Mouse (Mus musculus) spleen, adult 2 months (tissue): ENCODE results near the gene Gm4491. TPM values are rescaled to one million over a fixed set of nuclear protein-coding genes. Genes with fewer than 3 reads are reported as not detected.

Experiments used
- DNase-seq, 2 experiments: peaks; one replicate each; pipeline versions ENCODE4 v3.0.0 to v3.0.0-alpha.2; 2012 to 2021; ENCODE audit warnings: low spot score in 2 of 2, low read depth in 1 of 2
- H3K27ac ChIP-seq: fragments of 200-500 bp; 2 replicates; pipeline ENCODE4 v1.5.1; 2012; ENCODE audit warnings: low read length, inconsistent platforms; ENCODE audit not compliant: insufficient read depth
- H3K27me3 ChIP-seq: fragments of 200-500 bp; 2 replicates; pipeline ENCODE4 v1.6.1; 2012; ENCODE audit warnings: mild to moderate bottlenecking, moderate library complexity, low read length, inconsistent platforms; ENCODE audit not compliant: control insufficient read depth, insufficient read depth
- H3K36me3 ChIP-seq: fragments of 200-500 bp; 2 replicates; pipeline ENCODE4 v1.6.1; 2012; ENCODE audit warnings: mild to moderate bottlenecking, low read length, inconsistent platforms; ENCODE audit not compliant: control insufficient read depth, insufficient read depth
- H3K4me1 ChIP-seq: fragments of 200-500 bp; 2 replicates; pipeline ENCODE4 v1.6.1; 2011; ENCODE audit warnings: inconsistent platforms; ENCODE audit not compliant: control insufficient read depth, insufficient read depth, insufficient read length
- H3K4me3 ChIP-seq: fragments of 200-500 bp; 2 replicates; pipeline ENCODE4 v1.5.1; 2011; ENCODE audit warnings: mild to moderate bottlenecking, inconsistent platforms; ENCODE audit not compliant: insufficient read depth, insufficient read length; ENCODE audit errors: extremely low read depth
- CTCF ChIP-seq: fragments of 200-500 bp; IDR thresholded peaks from 2 replicates; pipeline ENCODE4 v1.5.1; 2011; ENCODE audit warnings: mild to moderate bottlenecking, inconsistent platforms; ENCODE audit not compliant: insufficient read depth, insufficient read length, insufficient replicate concordance; ENCODE audit errors: extremely low read depth
- POLR2A ChIP-seq: fragments of 200-500 bp; IDR thresholded peaks from 2 replicates; pipeline ENCODE4 v1.6.1; 2011; ENCODE audit warnings: low read depth, low read length, inconsistent platforms
- WGBS: fragments of 180-500 bp; shearing (Covaris S2); methylation state at CpG from one replicate; pipeline ENCODE4 v1.1.7; 2018; 5-methylcytosine and 5-hydroxymethylcytosine counted together
- polyA plus RNA-seq: library from polyadenylated mRNA; depleted of rRNA; stranded (reverse); fragments of >200 nt; gene quantifications from 2 replicates; pipeline ENCODE4 v1.2.3, GENCODE M21; 2012

Gene Gm4491
- polyA plus RNA-seq, 1 experiment, result not detected

- no peak overlapping the region for H3K4me3 ChIP-seq
- DNase-seq, result no peak
- WGBS, result 71% methylated on average over 4 of the region's 4 CpGs
- no peaks in the 10 kb centered on the region for H3K36me3 ChIP-seq
- no peaks in the 10 kb centered on the region for H3K27me3 ChIP-seq
- no peak overlapping the region for H3K27ac ChIP-seq
- H3K4me1 ChIP-seq, result no peaks in the 10 kb centered on the region
- TF ChIP-seq POLR2A (no peak), CTCF (no peak)
Measured at GRCm38 (mm10) chr14:57127383-57127782, 11.7 kb upstream of the Gm4491 start.

- TF ChIP-seq CTCF (no peak), POLR2A (no peak)
- H3K4me1 ChIP-seq, result no peaks in the 10 kb centered on the region
- no peak overlapping the region for H3K4me3 ChIP-seq
- H3K27ac ChIP-seq, result no peak overlapping the region
- no peaks in the 10 kb centered on the region for H3K27me3 ChIP-seq
- no peaks in the 10 kb centered on the region for H3K36me3 ChIP-seq
- DNase-seq, result no peak
- WGBS, result 89% methylated on average over 7 of the region's 7 CpGs
Measured at GRCm38 (mm10) chr14:57122295-57122694, 6.6 kb upstream of the Gm4491 start.

DNA sequence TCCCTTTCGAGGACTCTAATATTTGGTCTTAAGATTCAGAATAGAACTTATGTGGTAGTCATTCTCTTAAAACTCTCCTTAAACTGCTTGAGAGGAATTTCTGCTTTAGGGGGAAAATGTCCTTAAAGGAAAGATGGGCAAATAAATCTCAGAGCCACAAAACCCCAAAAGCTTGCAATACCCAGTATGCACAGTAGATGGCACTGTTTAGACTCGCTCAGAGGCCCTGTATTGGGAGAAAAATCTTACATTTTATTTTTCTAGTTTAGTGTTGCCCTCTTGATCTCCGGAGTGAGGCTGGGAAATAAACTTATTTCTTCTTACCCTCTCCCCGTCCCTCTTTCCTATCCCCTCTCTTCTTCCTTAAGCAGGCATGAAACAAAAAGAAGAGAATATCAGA is 6.5 kb downstream of the Gm4491 start:
- Histone ChIP-seq H3K4me1 (no peaks in the 10 kb centered on the region; the same call in 1 of the 2 replicates), H3K27ac (no peak overlapping the region), H3K36me3 (no peaks in the 10 kb centered on the region), H3K27me3 (peaks cover 12% of the 10 kb centered on the region), H3K4me3 (no peak overlapping the region)
- no peak for TF ChIP-seq POLR2A
- peak; percentile 35; the same call in 1 of the 2 replicates for TF ChIP-seq CTCF
- DNase-seq, result peak; percentile 8 to 10
- 10% methylated on average over 4 of the region's 4 CpGs for WGBS

GRCm38 (mm10) chr14:57107916-57108315 is 7.8 kb downstream of the Gm4491 start:
- no peak overlapping the region for H3K27ac ChIP-seq
- TF ChIP-seq CTCF, result no peak
- TF ChIP-seq POLR2A, result no peak
- H3K4me3 ChIP-seq, result no peak overlapping the region
- WGBS, result 73% methylated on average over 5 of the region's 5 CpGs
- H3K27me3 ChIP-seq, result peaks cover 16% of the 10 kb centered on the region
- H3K36me3 ChIP-seq, result no peaks in the 10 kb centered on the region
- DNase-seq, result no peak
- H3K4me1 ChIP-seq, result no peaks in the 10 kb centered on the region; the same call in 1 of the 2 replicates

DNA sequence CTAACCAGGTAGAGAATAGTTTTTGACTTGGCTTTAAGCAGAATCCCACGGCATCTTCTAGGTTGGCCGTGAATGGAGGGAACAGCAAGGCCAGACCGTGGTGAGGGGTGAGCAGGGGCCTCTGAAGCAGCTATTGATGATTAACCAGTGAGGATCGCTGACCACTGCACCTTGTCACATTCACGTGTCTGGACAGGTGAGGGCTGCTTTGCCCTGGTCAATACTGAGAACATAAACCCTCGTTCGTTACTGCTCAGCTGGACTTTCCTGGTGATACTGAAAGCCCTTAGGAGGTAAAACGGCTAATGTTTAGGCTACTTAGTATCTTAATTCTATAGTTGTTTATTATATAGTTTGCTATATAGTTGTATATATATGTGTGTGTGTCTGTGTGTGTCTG is 8.6 kb downstream of the Gm4491 start:
- DNase-seq, result no peak
- Histone ChIP-seq H3K4me1 (no peaks in the 10 kb centered on the region; the same call in 1 of the 2 replicates), H3K36me3 (no peaks in the 10 kb centered on the region), H3K4me3 (no peak overlapping the region), H3K27ac (no peak overlapping the region), H3K27me3 (peaks cover 16% of the 10 kb centered on the region)
- TF ChIP-seq POLR2A (no peak), CTCF (no peak)
- WGBS, result 84% methylated on average over 8 of the region's 8 CpGs

- DNase-seq, result no peak
- Histone ChIP-seq H3K27ac (no peak overlapping the region), H3K4me1 (no peaks in the 10 kb centered on the region; the same call in 1 of the 2 replicates), H3K36me3 (no peaks in the 10 kb centered on the region), H3K4me3 (no peak overlapping the region), H3K27me3 (peaks cover 16% of the 10 kb centered on the region)
- TF ChIP-seq POLR2A, result no peak
- TF ChIP-seq CTCF, result no peak
- WGBS, result 58% methylated on average over 11 of the region's 11 CpGs
Measured at GRCm38 (mm10) chr14:57105721-57106120, 10.0 kb downstream of the Gm4491 start.

- TF ChIP-seq CTCF (no peak), POLR2A (no peak)
- Histone ChIP-seq H3K4me1 (no peaks in the 10 kb centered on the region; the same call in 1 of the 2 replicates), H3K27me3 (peaks cover 16% of the 10 kb centered on the region), H3K4me3 (no peak overlapping the region), H3K27ac (no peak overlapping the region), H3K36me3 (no peaks in the 10 kb centered on the region)
- 16% methylated on average over 14 of the region's 14 CpGs for WGBS
- DNase-seq, result no peak
Measured at GRCm38 (mm10) chr14:57105111-57105510, 10.6 kb downstream of the Gm4491 start.
